Mouse (Mus musculus) lung, postnatal 4 days (tissue): ENCODE data around the gene Olfr1509.
"Not testable (repeated sequence)": the region's sequence is repeated elsewhere in the genome, so short reads cannot be mapped to it uniquely, and the experiment has no call there.

Experiments used
- DNase-seq, 2 experiments: peaks; one replicate each; pipeline ENCODE4 v3.0.0; 2021

Olfr1509 gene

GRCm38 (mm10) chr14:52442690-52443089, at the start of gene Olfr1509:
Gene Olfr1509 (plus strand): TSS chr14:52442990.
- DNase-seq = no peak

- no peak for DNase-seq
Observed at GRCm38 (mm10) chr14:52397279-52397678, 45.5 kb upstream of the Olfr1509 start, which contains the start of gene Olfr1511. Gene Olfr1511 (minus strand): TSS chr14:52397379.

GRCm38 (mm10) chr14:52410142-52410919, 32.5 kb upstream of the Olfr1509 start:
- not testable (repeated sequence) for DNase-seq

- DNase-seq = no peak
Observed at GRCm38 (mm10) chr14:52414273-52414672, 28.5 kb upstream of the Olfr1509 start, which contains the start of gene Olfr1510. Gene Olfr1510 (minus strand): TSS chr14:52414373.

GRCm38 (mm10) chr14:52427686-52428085, 15.1 kb upstream of the Olfr1509 start:
- no peak for DNase-seq

GRCm38 (mm10) chr14:52451138-52451537, 8.3 kb downstream of the Olfr1509 start:
- DNase-seq = no peak

- DNase-seq = no peak
Observed at GRCm38 (mm10) chr14:52461928-52462327, 19.1 kb downstream of the Olfr1509 start.

- DNase-seq = no peak
Observed at GRCm38 (mm10) chr14:52465738-52466137, 22.9 kb downstream of the Olfr1509 start.

- DNase-seq = no peak
Observed at GRCm38 (mm10) chr14:52467395-52467794, 24.6 kb downstream of the Olfr1509 start, which contains the start of gene Olfr1508. Gene Olfr1508 (minus strand): TSS chr14:52467495.

- no peak for DNase-seq
Observed at GRCm38 (mm10) chr14:52495516-52495915, 52.7 kb downstream of the Olfr1509 start, which contains the start of gene Olfr1507. Gene Olfr1507 (minus strand): TSS chr14:52495749.
